Mouse (Mus musculus): ENCODE measurements at regions not wholly inside any gene's neighbourhood (a gene's known extent, or its start where the extent isn't known, plus 50 kb on each side); places are given as distances from the start of the nearest gene placed in this dataset.
A peak's percentile ranks its signal among the peaks of the same experiment; 100 is the strongest.

DNA sequence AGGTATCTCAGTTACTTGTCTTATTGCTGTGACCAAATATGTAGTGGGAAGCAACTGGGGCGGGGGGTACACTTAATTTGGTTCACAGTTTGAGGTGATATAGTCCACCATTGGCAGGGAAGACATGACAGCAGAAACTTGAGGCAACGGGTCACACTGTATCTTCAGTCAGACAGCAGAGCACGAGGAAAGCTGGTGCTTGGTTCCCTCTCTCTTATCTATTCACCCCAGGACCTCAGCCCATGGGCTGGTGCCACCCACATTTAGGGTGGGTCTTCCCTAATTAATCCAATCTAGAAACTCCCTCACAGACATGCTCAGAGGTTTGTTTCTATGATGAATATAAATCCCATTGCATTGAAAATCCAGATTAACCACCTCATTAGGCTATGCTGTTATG lies 56.5 kb downstream of the Otud1 start:
- no peak for ATAC-seq

DNA sequence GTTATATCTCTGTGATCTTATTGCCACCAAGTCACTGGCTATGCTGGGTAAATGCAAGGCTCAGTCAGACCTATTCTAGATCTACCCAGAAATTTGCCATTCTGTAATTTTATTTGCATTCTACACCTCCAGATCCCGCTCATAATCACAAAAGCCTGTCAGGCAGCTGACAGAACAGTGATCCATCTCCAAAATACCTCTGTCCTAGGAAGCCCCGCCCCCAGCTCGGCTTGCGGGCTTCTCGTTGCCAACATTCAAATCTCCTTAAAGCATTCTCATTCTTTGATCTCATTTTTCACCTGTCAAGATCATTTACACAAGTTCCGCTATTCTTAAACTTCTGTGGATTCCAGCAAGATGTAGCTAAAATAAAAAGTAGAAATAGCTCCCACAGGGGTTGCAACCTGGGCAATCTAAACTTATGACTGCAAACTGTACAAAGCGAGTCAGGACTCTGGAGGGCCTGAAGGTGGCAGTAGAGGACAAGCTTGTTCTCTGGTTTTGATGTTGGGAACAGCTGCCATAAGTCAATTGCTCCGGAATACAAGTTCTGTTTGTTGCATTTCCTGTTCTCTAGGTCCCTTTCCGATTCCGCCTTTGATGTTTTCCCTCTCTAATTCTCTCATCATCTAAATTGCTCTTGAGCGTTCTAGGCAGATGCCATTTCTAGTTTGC lies 58.1 kb downstream of the Otud1 start:
- Histone ChIP-seq H3K4me3 (ENCODE audit: low read depth, low read length) (peak overlapping the region; percentile 22), H3K4me2 (ENCODE audit: low read depth) (peak overlapping the region; percentile 40), H3K27ac (ENCODE audit: low read depth, low read length) (no peak overlapping the region), H3K9ac (no peak overlapping the region), H3K27me3 (ENCODE audit: insufficient read depth, low read length) (no peaks in the 10 kb centered on the region), H3K36me3 (ENCODE audit: insufficient read depth) (no peaks in the 10 kb centered on the region), H3K9me3 (ENCODE audit: low read length) (no peaks in the 10 kb centered on the region), H3K4me1 (ENCODE audit: insufficient read depth) (no peaks in the 10 kb centered on the region)
- DNase-seq (peak; percentile 88), ATAC-seq (peak; percentile 90)
- WGBS: 25% methylated on average over 11 of the region's 11 CpGs
- TF ChIP-seq CTCF (IDR thresholded peaks at IDR 0.05; ENCODE audit: low read depth): peak; percentile 91

More for the DNA sequence above, 56.5 kb downstream of the Otud1 start:
- Histone ChIP-seq H3K27me3 (ENCODE audit: insufficient read depth, low read length) (no peaks in the 10 kb centered on the region), H3K4me1 (ENCODE audit: insufficient read depth) (no peaks in the 10 kb centered on the region), H3K9ac (no peak overlapping the region), H3K27ac (ENCODE audit: low read depth, low read length) (no peak overlapping the region), H3K4me3 (ENCODE audit: low read depth, low read length) (no peak overlapping the region), H3K9me3 (ENCODE audit: low read length) (no peaks in the 10 kb centered on the region), H3K4me2 (ENCODE audit: low read depth) (no peak overlapping the region), H3K36me3 (ENCODE audit: insufficient read depth) (no peaks in the 10 kb centered on the region)
- DNase-seq: no peak
- 70% methylated on average over 3 of the region's 3 CpGs for WGBS
- no peak for TF ChIP-seq CTCF (IDR thresholded peaks at IDR 0.05; ENCODE audit: low read depth)

DNA sequence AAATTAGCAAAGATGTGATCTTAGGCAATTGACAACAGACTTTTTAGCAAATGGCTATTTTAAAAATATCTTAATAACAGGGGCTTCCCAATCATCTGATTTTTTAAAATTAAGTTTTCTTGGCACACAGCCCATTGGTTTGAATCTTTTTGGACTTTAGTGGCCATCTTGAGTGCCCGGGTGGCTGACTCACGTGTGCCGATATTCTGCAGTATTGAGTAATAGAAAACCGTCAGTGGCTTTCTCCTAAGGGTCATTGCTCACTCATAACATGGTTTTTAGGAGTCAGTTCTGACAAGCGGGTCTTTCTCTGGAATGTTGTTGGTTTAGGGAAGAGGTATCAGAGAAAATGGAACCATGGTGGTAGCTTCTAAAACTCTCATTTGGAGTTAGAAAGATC lies 58.8 kb downstream of the Otud1 start:
- no peak for TF ChIP-seq CTCF (IDR thresholded peaks at IDR 0.05; ENCODE audit: low read depth)
- H3K36me3 ChIP-seq (ENCODE audit: insufficient read depth): no peaks in the 10 kb centered on the region
- no peak overlapping the region for H3K27ac ChIP-seq (ENCODE audit: low read depth, low read length)
- H3K4me1 ChIP-seq (ENCODE audit: insufficient read depth): no peaks in the 10 kb centered on the region
- H3K9ac ChIP-seq: no peak overlapping the region
- H3K9me3 ChIP-seq (ENCODE audit: low read length): no peaks in the 10 kb centered on the region
- no peak for DNase-seq
- no peaks in the 10 kb centered on the region for H3K27me3 ChIP-seq (ENCODE audit: insufficient read depth, low read length)
- H3K4me3 ChIP-seq (ENCODE audit: low read depth, low read length): no peak overlapping the region
- 94% methylated on average over 5 of the region's 5 CpGs for WGBS
- H3K4me2 ChIP-seq (ENCODE audit: low read depth): no peak overlapping the region
- no peak for ATAC-seq

DNA sequence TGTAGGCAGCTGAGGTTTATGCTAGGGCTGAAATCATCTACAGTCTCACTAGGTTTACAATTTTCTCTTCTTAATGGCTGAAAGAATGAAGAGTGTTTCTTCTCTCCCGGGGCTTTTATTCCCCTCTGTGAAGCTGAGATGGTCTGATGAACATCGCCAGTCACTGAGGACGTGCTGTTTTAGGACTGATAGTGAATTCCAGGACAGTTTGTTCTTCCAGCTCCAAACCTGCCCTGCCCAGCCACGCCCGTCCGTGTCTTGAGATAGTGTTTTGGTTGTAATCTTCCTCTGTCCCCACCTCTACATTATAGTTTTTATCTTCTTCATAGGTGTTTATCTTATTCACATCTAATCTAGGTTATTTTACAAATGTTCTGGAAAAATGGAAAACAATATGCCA lies 68.5 kb downstream of the Otud1 start:
- TF ChIP-seq CTCF (IDR thresholded peaks at IDR 0.05; ENCODE audit: low read depth): no peak
- ATAC-seq: no peak
- WGBS: 87% methylated on average over 6 of the region's 6 CpGs

DNA sequence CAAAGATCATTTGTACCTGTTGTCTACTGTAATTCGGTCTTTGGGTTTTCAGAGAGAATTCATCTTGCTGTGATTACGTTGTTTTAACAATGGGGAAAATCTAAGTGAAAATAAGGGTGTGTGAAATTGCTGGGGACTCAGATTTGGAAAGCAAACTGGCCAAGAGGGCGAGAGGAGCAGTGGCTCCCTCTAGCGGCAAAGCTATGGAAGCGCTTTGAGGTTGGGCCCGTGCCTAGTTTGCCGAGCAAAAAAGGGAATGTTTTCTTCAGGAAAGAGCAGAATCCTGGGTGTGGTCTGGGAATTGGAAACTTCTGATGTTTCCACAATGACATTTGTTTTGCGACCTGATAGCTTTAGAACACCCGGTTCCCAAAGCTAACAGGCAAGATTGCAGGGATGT lies 69.4 kb downstream of the Otud1 start:
- H3K4me2 ChIP-seq (ENCODE audit: low read depth): no peak overlapping the region
- DNase-seq: peak; percentile 38
- no peak overlapping the region for H3K4me3 ChIP-seq (ENCODE audit: low read depth, low read length)
- peak; percentile 70 for TF ChIP-seq CTCF (IDR thresholded peaks at IDR 0.05; ENCODE audit: low read depth)
- no peaks in the 10 kb centered on the region for H3K27me3 ChIP-seq (ENCODE audit: insufficient read depth, low read length)
- no peaks in the 10 kb centered on the region for H3K9me3 ChIP-seq (ENCODE audit: low read length)
- no peaks in the 10 kb centered on the region for H3K36me3 ChIP-seq (ENCODE audit: insufficient read depth)
- no peak overlapping the region for H3K9ac ChIP-seq
- no peak overlapping the region for H3K27ac ChIP-seq (ENCODE audit: low read depth, low read length)
- H3K4me1 ChIP-seq (ENCODE audit: insufficient read depth): no peaks in the 10 kb centered on the region
- 6% methylated on average over 9 of the region's 9 CpGs for WGBS
- no peak for ATAC-seq

More for the DNA sequence above, 68.5 kb downstream of the Otud1 start:
- H3K27ac ChIP-seq (ENCODE audit: low read depth, low read length): no peak overlapping the region
- no peaks in the 10 kb centered on the region for H3K27me3 ChIP-seq (ENCODE audit: insufficient read depth, low read length)
- H3K9me3 ChIP-seq (ENCODE audit: low read length): no peaks in the 10 kb centered on the region
- H3K4me2 ChIP-seq (ENCODE audit: low read depth): no peak overlapping the region
- no peaks in the 10 kb centered on the region for H3K4me1 ChIP-seq (ENCODE audit: insufficient read depth)
- no peaks in the 10 kb centered on the region for H3K36me3 ChIP-seq (ENCODE audit: insufficient read depth)
- H3K9ac ChIP-seq: no peak overlapping the region
- no peak for DNase-seq
- no peak overlapping the region for H3K4me3 ChIP-seq (ENCODE audit: low read depth, low read length)

DNA sequence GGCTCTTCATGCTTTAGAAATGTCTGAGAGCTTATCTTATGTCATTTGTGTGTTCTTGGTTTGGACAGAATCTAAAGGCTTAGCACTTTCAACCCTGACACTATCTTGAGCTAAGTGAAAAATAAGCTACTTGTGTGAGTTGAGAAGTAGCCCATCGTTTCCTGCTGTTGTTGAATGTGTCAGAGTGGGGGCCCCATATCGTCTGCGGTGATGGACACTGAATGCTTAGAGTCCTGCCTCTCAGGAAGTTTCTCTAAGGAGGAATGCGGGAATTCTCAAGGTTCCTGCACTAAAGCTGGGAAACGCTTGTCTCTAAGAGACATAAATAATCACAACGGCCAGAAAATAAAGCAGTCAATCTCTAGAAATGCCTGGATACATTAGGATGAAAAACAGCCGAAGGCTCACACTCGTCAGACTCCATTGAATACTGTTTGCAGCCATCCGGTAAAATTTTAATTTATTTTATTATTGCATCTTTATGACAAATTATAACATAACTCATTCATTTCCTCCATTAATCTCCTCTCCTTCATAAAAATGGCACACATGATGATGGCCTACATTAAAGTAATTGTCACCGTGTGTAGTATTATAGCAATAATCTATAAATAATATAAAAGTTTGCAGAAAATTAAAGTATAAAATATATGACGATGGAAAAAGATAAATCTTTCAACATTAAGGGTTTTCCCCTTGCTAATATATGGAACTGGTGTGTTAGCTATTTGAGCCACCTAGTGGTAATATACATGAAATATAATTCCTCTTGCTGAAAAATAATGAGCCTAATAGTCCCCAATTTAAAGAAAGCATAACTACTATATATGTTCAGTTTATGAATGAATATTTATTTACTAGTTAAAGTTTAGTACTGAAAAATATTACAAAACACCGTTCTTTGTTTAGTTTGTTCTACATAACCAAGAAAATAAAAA lies 75.6 kb downstream of the Otud1 start:
- Histone ChIP-seq H3K9ac (no peak overlapping the region), H3K9me3 (ENCODE audit: low read length) (no peaks in the 10 kb centered on the region), H3K27ac (ENCODE audit: low read depth, low read length) (no peak overlapping the region), H3K4me1 (ENCODE audit: insufficient read depth) (no peaks in the 10 kb centered on the region), H3K4me3 (ENCODE audit: low read depth, low read length) (no peak overlapping the region), H3K27me3 (ENCODE audit: insufficient read depth, low read length) (no peaks in the 10 kb centered on the region), H3K4me2 (ENCODE audit: low read depth) (no peak overlapping the region), H3K36me3 (ENCODE audit: insufficient read depth) (no peaks in the 10 kb centered on the region)
- WGBS: 76% methylated on average over 12 of the region's 12 CpGs
- TF ChIP-seq CTCF (IDR thresholded peaks at IDR 0.05; ENCODE audit: low read depth): peak; percentile 30; the same call in 1 of the 2 replicates
- DNase-seq (no peak), ATAC-seq (no peak)
